Mouse (Mus musculus) cerebellum, adult 11-12 months (tissue): ENCODE data around the gene Myo1g.
A peak's percentile ranks its signal among the peaks of the same experiment; 100 is the strongest.

Experiments
- DNase-seq: peaks from one replicate; pipeline ENCODE4 v3.0.0; 2022

The Myo1g gene

GRCm38 (mm10) chr11:6520507-6521173 lies at the start of gene Myo1g:
Myo1g (minus strand) TSS chr11:6520965.
- no peak for DNase-seq

- no peak for DNase-seq
Measured at GRCm38 (mm10) chr11:6569410-6569777, 48.6 kb upstream of the Myo1g start.

DNA sequence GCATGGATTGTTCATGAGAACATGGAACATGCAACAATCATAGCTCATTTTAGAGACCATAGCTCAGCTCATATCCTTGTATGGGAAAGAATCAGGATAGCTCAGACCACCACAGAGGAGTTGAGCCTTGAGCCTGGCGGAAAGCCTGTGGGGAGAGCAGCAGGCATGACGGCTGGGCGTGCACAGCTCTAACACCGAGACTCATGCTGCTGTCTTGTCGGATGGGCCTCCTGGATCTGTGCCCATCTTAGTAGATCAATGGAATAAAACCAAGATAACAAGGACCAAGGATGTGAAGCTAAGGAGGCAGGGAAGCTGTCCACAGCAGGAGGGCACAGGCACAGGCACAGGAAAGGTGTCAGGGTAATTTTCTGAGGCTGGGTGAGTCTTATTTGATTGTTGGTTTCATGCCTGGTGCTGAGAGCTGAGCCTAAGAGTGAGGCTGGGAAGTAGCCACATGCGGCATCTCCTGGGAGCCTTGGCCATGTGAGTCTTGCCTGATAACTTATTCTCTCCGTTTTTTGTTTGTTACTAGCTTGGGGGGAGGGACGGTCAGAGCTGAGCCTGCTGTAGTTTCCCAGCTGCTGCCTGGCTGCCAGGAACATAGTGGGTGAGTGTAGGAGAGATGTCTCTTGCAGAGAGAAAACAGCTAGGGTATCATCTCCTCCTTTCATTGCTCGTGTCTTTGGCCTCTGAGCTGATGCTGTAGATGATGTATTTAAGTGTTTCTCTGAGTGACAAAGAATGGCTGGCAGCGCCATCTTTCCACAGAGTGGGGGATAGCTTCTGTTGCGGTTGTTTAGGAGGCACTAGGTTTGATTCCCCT lies 48.0 kb upstream of the Myo1g start:
- DNase-seq: no peak

GRCm38 (mm10) chr11:6567951-6568350 lies 47.2 kb upstream of the Myo1g start:
- DNase-seq: no peak

DNA sequence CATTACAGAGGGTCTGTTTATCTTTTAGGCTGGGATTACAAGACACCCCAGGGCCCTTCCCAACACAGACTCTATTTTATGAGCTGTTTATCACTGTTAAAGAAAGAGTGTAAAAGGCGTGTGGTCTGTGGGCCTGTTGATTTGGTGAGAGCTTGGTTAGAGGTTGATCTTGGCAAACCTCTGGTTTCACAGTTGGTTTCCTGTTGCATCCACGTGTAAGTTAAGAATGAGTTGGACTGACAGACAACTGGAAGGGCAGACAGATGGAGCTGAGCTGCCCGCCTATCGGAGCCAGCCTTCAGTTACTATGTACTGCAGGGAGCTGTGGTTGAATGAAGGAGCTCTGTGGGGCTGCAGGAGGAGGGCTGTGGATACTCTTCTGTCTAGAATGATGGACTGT lies 45.7 kb upstream of the Myo1g start:
- DNase-seq: no peak

DNA sequence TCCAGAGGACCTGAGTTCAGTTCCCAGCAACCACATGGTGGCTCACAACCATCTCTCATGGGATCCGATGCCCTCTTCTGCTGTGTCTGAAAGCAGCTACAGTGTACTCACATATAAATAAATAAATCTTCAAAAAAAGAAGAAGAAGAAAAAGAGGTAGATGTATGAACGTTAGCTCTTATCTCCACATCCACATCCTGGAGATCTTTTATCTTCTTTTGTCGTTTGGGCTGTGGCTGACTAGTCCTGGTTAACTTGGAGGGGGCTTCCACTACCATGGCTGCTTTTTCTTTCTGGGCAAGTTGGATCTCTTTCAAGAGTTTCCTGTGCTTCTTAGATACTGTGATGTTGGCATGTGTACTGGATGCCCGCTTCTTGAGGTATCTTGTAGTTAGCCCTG lies 42.4 kb upstream of the Myo1g start:
- DNase-seq: no peak

DNA sequence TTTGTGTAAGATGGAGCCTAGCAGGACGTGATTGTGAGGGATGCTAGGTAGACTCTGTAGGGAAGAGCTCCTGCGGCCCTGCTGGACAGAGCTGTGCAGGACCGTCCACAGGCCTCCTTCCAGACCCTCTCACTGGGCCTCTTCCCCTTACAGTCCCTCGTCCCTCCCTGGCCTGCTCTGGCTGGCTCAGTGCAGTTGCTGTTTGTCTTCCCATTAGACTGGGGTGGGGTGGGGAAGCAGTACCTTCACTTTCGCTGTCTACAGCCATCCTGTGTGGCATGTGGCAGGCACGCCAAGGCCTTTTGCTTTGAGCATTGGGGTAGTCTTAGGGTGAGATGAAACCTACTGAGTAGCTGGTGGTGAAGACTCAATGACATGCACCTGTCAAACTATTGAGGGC lies 41.6 kb upstream of the Myo1g start:
- DNase-seq: no peak

DNA sequence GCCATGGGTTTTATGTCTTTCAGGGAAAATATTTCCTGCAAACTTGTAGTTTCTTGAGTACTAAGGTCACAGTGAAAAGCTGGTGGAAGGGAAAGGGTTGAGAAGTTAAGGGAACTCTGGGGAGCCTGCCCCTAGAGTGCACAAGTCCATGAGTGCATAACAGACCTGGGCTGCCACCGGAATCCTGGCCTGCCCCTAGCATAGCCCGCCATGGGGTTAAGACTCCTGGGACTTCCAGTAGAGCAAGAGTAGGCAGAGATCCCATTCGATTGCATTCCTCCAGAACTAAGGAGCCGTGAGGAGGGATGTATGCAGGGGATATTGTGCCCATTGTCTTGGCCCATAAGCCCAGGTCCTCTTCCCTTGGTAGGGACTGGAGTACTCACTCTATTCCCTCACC lies 40.7 kb upstream of the Myo1g start:
- DNase-seq: no peak

DNA sequence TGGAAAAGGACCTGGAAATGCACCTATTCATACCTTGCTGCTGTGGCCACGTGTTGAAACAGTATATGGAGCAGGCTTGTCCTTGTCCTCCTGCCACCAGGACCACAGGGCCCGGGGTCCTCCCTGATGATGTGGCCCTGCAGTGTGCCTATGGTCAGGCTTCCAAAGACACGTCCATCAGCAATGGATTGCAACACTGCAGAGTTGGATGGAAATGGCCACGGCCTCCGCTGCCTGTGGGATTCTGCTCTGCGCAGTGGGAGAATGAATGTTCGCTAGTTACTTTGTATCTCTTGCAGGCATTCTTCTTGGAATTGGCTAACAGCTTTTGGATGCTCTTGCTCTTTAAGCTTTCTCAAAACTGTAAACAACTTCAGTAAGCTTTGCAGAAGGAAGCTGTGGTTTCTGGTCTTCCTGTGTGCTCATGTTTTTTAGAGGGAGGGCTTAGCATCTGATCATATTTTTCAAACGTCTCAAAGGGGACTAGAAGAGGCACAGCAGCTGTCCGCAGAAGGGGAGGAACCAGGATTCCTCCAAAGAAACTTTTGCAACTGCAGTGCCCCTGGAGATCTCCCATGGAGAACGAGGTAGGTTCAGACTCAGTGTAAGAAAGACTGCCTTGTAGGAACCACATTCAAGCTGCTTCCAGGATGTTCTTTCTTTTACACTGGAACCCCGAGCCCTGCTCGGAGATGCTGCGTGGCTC lies 40.0 kb upstream of the Myo1g start:
- no peak for DNase-seq

DNA sequence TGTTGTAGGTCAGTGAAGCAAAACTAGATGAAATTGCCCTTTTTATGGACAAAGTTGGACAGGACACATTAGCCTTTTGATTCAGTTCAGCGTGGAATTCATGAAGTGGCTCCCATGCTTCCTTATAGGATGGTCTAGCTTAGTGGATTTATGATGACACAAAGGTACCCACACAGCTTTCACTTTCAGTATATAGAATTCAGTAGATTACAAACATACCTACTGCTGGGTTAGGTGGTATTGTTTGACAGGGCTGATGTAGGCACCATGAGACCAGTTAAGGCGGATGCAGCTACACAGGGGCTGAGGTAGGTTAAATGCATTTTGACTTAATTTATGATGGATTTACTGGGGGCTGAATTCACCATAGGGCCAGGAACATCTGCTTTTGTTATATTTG lies 39.2 kb upstream of the Myo1g start:
- no peak for DNase-seq

- no peak for DNase-seq
Measured at GRCm38 (mm10) chr11:6558234-6558633, 37.5 kb upstream of the Myo1g start.

GRCm38 (mm10) chr11:6550201-6550600 lies 29.4 kb upstream of the Myo1g start:
- no peak for DNase-seq

DNA sequence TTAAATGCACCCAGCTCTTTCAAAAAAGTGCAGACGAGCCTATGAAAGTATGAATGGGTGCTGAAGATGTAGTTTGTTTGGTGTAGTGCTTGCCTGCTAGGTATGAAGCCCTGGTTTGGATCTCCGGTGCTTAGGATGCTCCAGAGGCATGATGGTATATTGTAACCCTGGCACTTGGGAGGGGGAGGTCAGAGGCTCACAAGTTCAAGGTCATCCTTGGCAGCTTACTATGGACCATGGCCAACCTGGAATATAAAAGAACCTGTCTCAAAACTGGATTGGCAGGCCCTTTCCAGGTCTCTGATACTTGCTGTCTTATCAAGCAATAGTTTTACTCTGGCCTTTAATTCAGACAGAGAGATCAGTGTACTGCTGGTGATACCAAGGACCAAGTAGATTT lies 29.0 kb upstream of the Myo1g start:
- DNase-seq: no peak

GRCm38 (mm10) chr11:6547696-6548325 lies 27.0 kb upstream of the Myo1g start:
- no peak for DNase-seq

DNA sequence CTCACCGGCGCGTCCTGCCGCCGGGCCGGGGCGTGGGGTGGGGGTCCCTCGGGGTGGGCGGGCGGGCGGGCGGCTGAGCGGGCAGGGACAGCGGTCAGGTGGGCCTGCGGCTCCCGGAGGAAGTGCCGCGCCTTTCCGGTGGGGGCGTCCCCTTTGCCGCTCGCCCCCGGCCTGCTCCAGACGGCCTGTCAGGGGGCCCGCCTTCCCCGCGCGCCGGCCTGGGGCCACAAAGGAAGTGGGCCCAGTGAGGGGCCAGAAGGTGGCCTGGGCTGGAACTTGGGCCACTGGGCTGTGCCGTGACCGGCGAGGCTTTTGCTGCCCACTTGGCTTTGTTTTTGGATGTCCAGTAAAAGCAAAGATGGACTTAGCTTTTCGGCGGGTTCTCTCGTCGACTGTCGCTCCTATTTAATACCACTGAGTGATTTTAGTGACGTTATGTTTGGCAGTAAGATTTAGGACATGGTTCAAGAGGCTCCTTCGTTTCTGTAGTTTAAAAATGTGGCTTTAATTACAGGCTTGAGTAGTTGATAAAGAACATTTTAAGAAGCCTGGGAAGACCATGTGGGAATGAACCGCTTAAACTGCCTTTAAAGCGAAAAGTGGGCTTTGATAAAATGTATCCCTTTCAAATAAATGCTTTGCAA lies 26.4 kb upstream of the Myo1g start:
- DNase-seq: peak; percentile 64

- DNase-seq: peak; percentile 96
Measured at GRCm38 (mm10) chr11:6546205-6547013, 25.6 kb upstream of the Myo1g start, which contains the start of gene Ccm2. Ccm2 (plus strand) TSS chr11:6546887.

GRCm38 (mm10) chr11:6545857-6546192 lies 25.1 kb upstream of the Myo1g start:
- no peak for DNase-seq

GRCm38 (mm10) chr11:6545186-6545856 lies 24.6 kb upstream of the Myo1g start:
- no peak for DNase-seq

DNA sequence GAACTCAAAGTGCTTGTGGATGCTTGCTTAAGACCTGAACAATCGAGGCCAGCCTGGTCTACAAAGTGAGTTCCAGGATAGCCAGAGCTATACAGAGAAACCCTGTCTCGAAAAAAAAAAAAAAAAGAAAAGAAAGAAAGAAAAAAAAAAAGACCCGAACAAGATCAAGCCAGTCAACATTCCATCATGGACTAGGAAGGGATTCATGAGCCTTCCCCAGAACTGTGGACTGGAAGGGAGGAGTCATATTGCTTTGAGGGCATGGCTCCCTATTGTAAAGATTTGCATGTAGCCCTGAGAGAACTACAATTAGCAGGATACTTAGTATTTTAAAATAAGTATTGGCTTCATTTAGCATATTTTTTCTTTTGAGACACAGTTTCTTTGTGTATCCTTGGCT lies 23.9 kb upstream of the Myo1g start:
- DNase-seq: no peak

GRCm38 (mm10) chr11:6530746-6531145 lies 10.0 kb upstream of the Myo1g start:
- DNase-seq: no peak

- no peak for DNase-seq
Measured at GRCm38 (mm10) chr11:6529961-6530360, 9.2 kb upstream of the Myo1g start.
